Mouse (Mus musculus) cerebellum, adult 2 months (tissue): ENCODE measurements around the gene Zfpl1.

ENCODE experiments used
- CTCF ChIP-seq: fragments of 200-500 bp; IDR thresholded peaks from 2 replicates; pipeline ENCODE4 v1.5.1; 2011; ENCODE audit warnings: low read depth, mild to moderate bottlenecking, control low read depth, low read length, moderate library complexity, borderline replicate concordance; ENCODE audit not compliant: insufficient read depth
- POLR2A ChIP-seq: fragments of 200-500 bp; IDR thresholded peaks from 2 replicates; pipeline ENCODE4 v1.6.1; 2011; ENCODE audit warnings: low read length, control low read depth, borderline replicate concordance; ENCODE audit not compliant: insufficient read depth

DNA sequence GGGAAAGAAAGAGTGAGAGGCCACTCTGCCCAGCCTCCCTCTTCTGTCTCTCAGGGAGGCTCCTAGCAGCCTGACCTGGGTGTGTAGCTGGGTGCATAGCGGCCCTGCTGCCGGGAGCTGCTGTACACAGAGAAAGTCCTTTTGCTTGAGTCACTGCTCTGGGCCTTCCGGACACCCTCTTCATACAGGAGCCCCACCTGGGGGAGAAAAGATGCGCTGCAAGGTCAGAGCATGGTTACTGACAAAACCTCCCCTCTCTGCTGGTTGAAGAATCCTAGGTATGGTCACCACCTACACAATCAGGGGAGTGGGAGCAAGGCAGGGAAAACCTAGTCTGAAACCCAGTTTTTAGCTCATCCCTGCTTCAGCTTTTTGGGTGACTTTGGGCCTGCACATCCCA is 15.8 kb downstream of the Zfpl1 start:
- no peak for TF ChIP-seq CTCF
- TF ChIP-seq POLR2A = no peak
